ENCODE assay signal across 8 mouse cellular contexts in genomic region chr5:64600392-64600791, GRCm38 (mm10).
DNase-seq lines count a peak whose midpoint lies in the region; ATAC-seq and TF ChIP-seq lines count a peak whose summit lies in the region.

No protein-coding gene starts in this region.

- no peaks in the 10 kb centered on the region for H3K4me1 ChIP-seq in cortical plate, adult 2 months (ENCODE audit: control insufficient read depth, insufficient read depth, low read length)
- peaks cover 11% of the 10 kb centered on the region; the same call in 1 of the 2 replicates for H3K4me1 ChIP-seq in forebrain, embryonic 15.5 days
- peaks cover 22% of the 10 kb centered on the region for H3K4me1 ChIP-seq in limb, embryonic 15.5 days

- ATAC-seq in forebrain, embryonic 15.5 days (replicated peaks): no peak
- no peak for ATAC-seq in limb, embryonic 15.5 days (ENCODE audit: insufficient number of reproducible peaks, low FRiP score, low TSS enrichment, low read depth)
- ATAC-seq in cerebellum, adult (ENCODE audit: insufficient number of reproducible peaks, low FRiP score, low TSS enrichment): no peak

- H3K36me3 ChIP-seq in forebrain, embryonic 15.5 days: no peaks in the 10 kb centered on the region
- no peaks in the 10 kb centered on the region for H3K36me3 ChIP-seq in limb, embryonic 15.5 days

- no peak for DNase-seq in layer of hippocampus, adult 2 months (ENCODE audit: low spot score in 2 of 2)
- no peak for DNase-seq in layer of hippocampus, adult 11-12 months (ENCODE audit: low spot score)
- no peak for DNase-seq in frontal cortex, postnatal 25 days (ENCODE audit: low spot score in 2 of 2)
- DNase-seq in left cerebral cortex, postnatal 25 days (ENCODE audit: low spot score in 2 of 2): no peak

- no peak overlapping the region for H3K9ac ChIP-seq in forebrain, embryonic 15.5 days (replicated peaks)
- H3K9ac ChIP-seq in limb, embryonic 15.5 days: no peak overlapping the region

- no peak for TF ChIP-seq POLR2A in cortical plate, adult 2 months (IDR thresholded peaks at IDR 0.05; ENCODE audit: extremely low read depth, insufficient read depth, low read length)

- no peaks in the 10 kb centered on the region for H3K27me3 ChIP-seq in forebrain, embryonic 15.5 days
- no peaks in the 10 kb centered on the region for H3K27me3 ChIP-seq in limb, embryonic 15.5 days

- 0 out of 2 replicates have a peak overlapping the region, but pooled peaks have one; percentile 6 for H3K4me2 ChIP-seq in forebrain, embryonic 15.5 days (replicated peaks)
- peak overlapping the region; percentile 38 for H3K4me2 ChIP-seq in limb, embryonic 15.5 days

- H3K9me3 ChIP-seq in forebrain, embryonic 15.5 days: no peaks in the 10 kb centered on the region
- no peaks in the 10 kb centered on the region for H3K9me3 ChIP-seq in limb, embryonic 15.5 days

- intact Hi-C loops in left cerebral cortex, postnatal 25 days (cut with DNase I): no loop called here

- peak overlapping the region; percentile 65 for H3K27ac ChIP-seq in layer of hippocampus, adult 2 months
- no peak overlapping the region for H3K27ac ChIP-seq in cortical plate, adult 2 months (ENCODE audit: insufficient read depth, low read length)
- H3K27ac ChIP-seq in forebrain, embryonic 15.5 days (replicated peaks): no peak overlapping the region
- peak overlapping the region; percentile 60 for H3K27ac ChIP-seq in limb, embryonic 15.5 days

- TF ChIP-seq CTCF in layer of hippocampus, adult 2 months (conservative IDR thresholded peaks at IDR 0.05): no peak
- no peak for TF ChIP-seq CTCF in cortical plate, adult 2 months (IDR thresholded peaks at IDR 0.05; ENCODE audit: extremely low read depth, insufficient read depth, low read length)

- peak overlapping the region; percentile 31; the same call in 1 of the 2 replicates for H3K4me3 ChIP-seq in layer of hippocampus, adult 2 months
- 0 out of 2 replicates have a peak overlapping the region, but pooled peaks have one; percentile 14 for H3K4me3 ChIP-seq in cortical plate, adult 2 months (ENCODE audit: insufficient read depth, low read length)
- H3K4me3 ChIP-seq in forebrain, embryonic 15.5 days: no peak overlapping the region
- H3K4me3 ChIP-seq in limb, embryonic 15.5 days: peak overlapping the region; percentile 16

- WGBS in forebrain, embryonic 15.5 days: 73% methylated on average over 7 of the region's 7 CpGs
- 31% methylated on average over 7 of the region's 7 CpGs for WGBS in limb, embryonic 15.5 days

Comparison
In these comparisons a context has a peak if more than half of its experiments do, and no peak if none do; other contexts are left out.
1. H3K27ac ChIP-seq: peak in layer of hippocampus, adult 2 months (single experiment) and limb, embryonic 15.5 days (single experiment); none in cortical plate, adult 2 months (single experiment) and forebrain, embryonic 15.5 days (single experiment).